In the genomic region with DNA sequence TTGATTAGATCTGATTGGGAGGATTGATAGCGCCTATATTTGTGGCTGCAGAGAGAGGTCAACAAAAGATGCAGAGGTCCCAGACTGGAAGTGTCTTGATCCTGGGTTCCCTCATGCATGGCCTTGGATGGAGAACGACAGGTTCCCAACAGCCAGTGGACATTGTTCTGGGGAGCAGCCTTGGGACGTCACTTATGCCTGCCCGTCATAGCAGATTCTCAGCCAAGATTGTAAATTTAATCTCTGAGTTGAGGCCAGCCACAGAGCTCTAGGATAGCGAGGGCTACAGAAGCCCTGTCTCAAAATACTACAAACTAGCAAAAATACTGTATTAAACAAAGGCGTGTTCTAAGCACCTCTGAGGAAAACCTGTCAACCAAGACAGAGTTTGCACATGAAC, we compare ENCODE assay signal across 27 mouse cellular contexts. TPM values are rescaled to one million over a fixed set of nuclear protein-coding genes. Genes with fewer than 3 reads are reported as not detected.
"Had no signal": no experiment of that assay in that cellular context is flagged by ENCODE, and none has a peak within 500 bp of the region (broad histone marks: within the 10 kb centered on the region; RNA-seq: fewer than 3 reads in every experiment).

No protein-coding gene starts in this region.

- H3K36me3 ChIP-seq: limb, embryonic 13.5 days; liver, embryonic 13.5 days; midbrain, embryonic 12.5 days; midbrain, embryonic 15.5 days; neural tube, embryonic 12.5 days; neural tube, embryonic 15.5 days had no signal

- DNase-seq: kidney, adult 18-20 months; kidney, adult 9 months; kidney, postnatal 14 days; kidney, postnatal 4 days; left cerebral cortex, postnatal 4 days; liver, embryonic 13.5 days; lung, adult 2 months; lung, postnatal 14 days; lung, postnatal 4 days; retina, postnatal 1 day; right cerebral cortex, postnatal 25 days; thymus, postnatal 25 days had no signal

- ATAC-seq: midbrain, embryonic 15.5 days had no signal

- H3K27me3 ChIP-seq: limb, embryonic 13.5 days; liver, embryonic 13.5 days; midbrain, embryonic 12.5 days; midbrain, embryonic 15.5 days; neural tube, embryonic 12.5 days had no signal

- H3K4me2 ChIP-seq: limb, embryonic 13.5 days; liver, embryonic 13.5 days; midbrain, embryonic 12.5 days; midbrain, embryonic 15.5 days; neural tube, embryonic 12.5 days; neural tube, embryonic 15.5 days had no signal

- H3K9me3 ChIP-seq: limb, embryonic 13.5 days; liver, embryonic 13.5 days; midbrain, embryonic 12.5 days; midbrain, embryonic 15.5 days; neural tube, embryonic 12.5 days; neural tube, embryonic 15.5 days had no signal

- H3K27ac ChIP-seq: limb, embryonic 13.5 days; liver, embryonic 13.5 days; midbrain, embryonic 12.5 days; midbrain, embryonic 15.5 days; neural tube, embryonic 12.5 days; neural tube, embryonic 15.5 days had no signal

- H3K9ac ChIP-seq: limb, embryonic 13.5 days; liver, embryonic 13.5 days; midbrain, embryonic 12.5 days; midbrain, embryonic 15.5 days; neural tube, embryonic 12.5 days; neural tube, embryonic 15.5 days had no signal

- H3K4me3 ChIP-seq: limb, embryonic 13.5 days; liver, embryonic 13.5 days; midbrain, embryonic 12.5 days; midbrain, embryonic 15.5 days; neural tube, embryonic 12.5 days; neural tube, embryonic 15.5 days had no signal

- H3K4me1 ChIP-seq: limb, embryonic 13.5 days; liver, embryonic 13.5 days; midbrain, embryonic 12.5 days; midbrain, embryonic 15.5 days; neural tube, embryonic 12.5 days; neural tube, embryonic 15.5 days had no signal

RNA-seq across cellular contexts. Expression of a gene that starts 18.3 kb away (rescaled TPM):
- total RNA-seq: left cerebral cortex, postnatal 4 days; liver, adult 2 months; megakaryocyte, adult 5-6 weeks had no signal
- polyA plus RNA-seq: liver, embryonic 16.5 days; midbrain, embryonic 15.5 days; neural tube, embryonic 12.5 days; neural tube, embryonic 15.5 days; spleen, adult 2 months had no signal

RNA-seq across cellular contexts. Expression of a gene that starts 22.6 kb away (rescaled TPM):
- total RNA-seq: layer of hippocampus, adult 18-20 months; layer of hippocampus, postnatal 14 days; left cerebral cortex, adult 8-10 months; left cerebral cortex, postnatal 14 days; liver, adult 2 months; megakaryocyte, adult 5-6 weeks had no signal
- polyA plus RNA-seq: kidney, embryonic 16.5 days; limb, embryonic 13.5 days; liver, adult 2 months; liver, embryonic 13.5 days; liver, embryonic 16.5 days; lung, adult 2 months; lung, embryonic 16.5 days; midbrain, embryonic 12.5 days; midbrain, embryonic 15.5 days; neural tube, embryonic 12.5 days; neural tube, embryonic 15.5 days; spleen, adult 2 months had no signal

RNA-seq across cellular contexts. Expression of a gene that starts 55.6 kb away (rescaled TPM):
- total RNA-seq: layer of hippocampus, adult 18-20 months; layer of hippocampus, postnatal 14 days; left cerebral cortex, adult 8-10 months; left cerebral cortex, postnatal 14 days; left cerebral cortex, postnatal 4 days; liver, adult 2 months; megakaryocyte, adult 5-6 weeks had no signal
- polyA plus RNA-seq: liver, adult 2 months; liver, embryonic 13.5 days; liver, embryonic 16.5 days; lung, adult 2 months; midbrain, embryonic 12.5 days; midbrain, embryonic 15.5 days; neural tube, embryonic 15.5 days; spleen, adult 2 months had no signal
